Mouse (Mus musculus): ENCODE data around the gene Tgfbrap1. TPM values are rescaled to one million over a fixed set of nuclear protein-coding genes. Genes with fewer than 3 reads are reported as not detected.
"Not testable (repeated sequence)": the region's sequence is repeated elsewhere in the genome, so short reads cannot be mapped to it uniquely, and the experiment has no call there.

Gene Tgfbrap1
- polyA plus RNA-seq, 1 experiment from 2014 or later: 13.2 TPM

DNA sequence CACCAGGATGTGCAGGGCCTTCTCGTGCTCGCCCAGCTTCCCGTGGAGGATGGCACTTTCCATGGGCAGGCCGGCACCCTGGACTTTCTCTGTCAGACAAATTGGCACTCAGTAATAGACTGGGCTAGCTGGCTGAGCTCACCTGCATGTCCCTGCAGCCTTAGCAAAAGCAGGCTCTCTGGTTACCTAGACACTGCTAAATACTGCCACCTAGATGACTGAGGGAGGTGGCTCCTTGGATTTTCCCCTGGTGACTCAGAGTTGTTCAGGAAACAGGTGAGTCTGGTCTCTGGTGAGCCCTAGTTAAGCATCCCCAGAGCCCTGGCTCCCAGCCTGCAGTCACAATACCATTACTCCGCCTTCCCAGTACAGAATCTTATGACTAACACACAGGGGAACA lies 46.5 kb downstream of the Tgfbrap1 start:
- H3K9me3 ChIP-seq: no peaks in the 10 kb centered on the region
- no peak overlapping the region for H3K27ac ChIP-seq
- peaks cover 75% of the 10 kb centered on the region for H3K36me3 ChIP-seq (replicated peaks)
- no peaks in the 10 kb centered on the region for H3K4me1 ChIP-seq
- WGBS: 97% methylated on average over 5 of the region's 5 CpGs
- no peak overlapping the region for H3K4me3 ChIP-seq
- H3K27me3 ChIP-seq (ENCODE audit: poor library complexity, severe bottlenecking): no peaks in the 10 kb centered on the region
- no peak for DNase-seq (ENCODE audit: extremely low spot score, low spot score)

DNA sequence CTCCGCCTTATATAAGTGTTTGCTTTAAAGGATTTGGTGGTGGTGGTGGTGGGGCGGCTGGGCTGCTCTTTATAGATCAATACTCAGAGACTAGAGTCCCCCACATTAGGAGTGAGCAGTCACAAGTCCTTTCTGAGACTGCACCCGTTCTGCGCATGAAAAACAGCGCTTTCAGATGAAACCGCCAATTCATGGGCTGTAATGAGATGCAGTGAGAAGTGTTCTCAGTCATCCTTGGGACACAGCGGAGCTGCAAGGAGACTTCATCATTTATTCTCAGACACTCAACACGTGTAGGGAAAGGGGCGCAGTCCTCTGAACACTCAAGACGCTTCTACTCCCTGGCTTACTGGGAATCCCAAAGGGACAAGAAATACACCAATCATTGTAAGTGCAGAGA lies 50.6 kb downstream of the Tgfbrap1 start:
- Histone ChIP-seq H3K4me1 (0 out of 2 replicates have a peak, but pooled peaks cover 8% of the 10 kb centered on the region), H3K36me3 (replicated peaks) (peaks cover 41% of the 10 kb centered on the region), H3K27ac (no peak overlapping the region), H3K9me3 (no peaks in the 10 kb centered on the region), H3K27me3 (ENCODE audit: poor library complexity, severe bottlenecking) (no peaks in the 10 kb centered on the region), H3K4me3 (no peak overlapping the region)
- 90% methylated on average over 10 of the region's 10 CpGs for WGBS
- no peak for DNase-seq (ENCODE audit: extremely low spot score, low spot score)

DNA sequence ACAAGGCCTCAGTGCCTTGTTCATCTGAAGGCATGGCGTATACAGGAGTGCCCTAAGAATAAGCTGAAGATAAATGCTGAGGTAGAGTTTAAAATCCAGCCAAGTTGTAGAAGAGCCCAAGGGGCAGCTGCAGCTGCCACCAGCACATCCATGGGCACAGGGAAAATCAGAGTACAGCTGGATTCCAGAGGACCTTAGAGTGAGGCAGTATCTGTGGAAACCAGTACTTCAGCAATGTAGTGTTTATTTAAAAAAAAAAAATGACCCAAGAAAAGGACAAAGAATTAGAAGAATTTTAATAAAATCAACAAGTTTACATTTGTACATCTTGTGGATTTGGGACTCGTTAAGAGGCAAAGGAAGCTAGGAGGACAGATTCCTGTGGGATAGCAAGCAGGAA lies 51.4 kb downstream of the Tgfbrap1 start:
- 0 out of 2 replicates have a peak, but pooled peaks cover 8% of the 10 kb centered on the region for H3K4me1 ChIP-seq
- H3K9me3 ChIP-seq: no peaks in the 10 kb centered on the region
- no peak overlapping the region for H3K4me3 ChIP-seq
- no peak overlapping the region for H3K27ac ChIP-seq
- H3K27me3 ChIP-seq (ENCODE audit: poor library complexity, severe bottlenecking): no peaks in the 10 kb centered on the region
- WGBS: 90% methylated on average over 2 of the region's 2 CpGs
- H3K36me3 ChIP-seq (replicated peaks): peaks cover 36% of the 10 kb centered on the region
- DNase-seq (ENCODE audit: extremely low spot score, low spot score): no peak

DNA sequence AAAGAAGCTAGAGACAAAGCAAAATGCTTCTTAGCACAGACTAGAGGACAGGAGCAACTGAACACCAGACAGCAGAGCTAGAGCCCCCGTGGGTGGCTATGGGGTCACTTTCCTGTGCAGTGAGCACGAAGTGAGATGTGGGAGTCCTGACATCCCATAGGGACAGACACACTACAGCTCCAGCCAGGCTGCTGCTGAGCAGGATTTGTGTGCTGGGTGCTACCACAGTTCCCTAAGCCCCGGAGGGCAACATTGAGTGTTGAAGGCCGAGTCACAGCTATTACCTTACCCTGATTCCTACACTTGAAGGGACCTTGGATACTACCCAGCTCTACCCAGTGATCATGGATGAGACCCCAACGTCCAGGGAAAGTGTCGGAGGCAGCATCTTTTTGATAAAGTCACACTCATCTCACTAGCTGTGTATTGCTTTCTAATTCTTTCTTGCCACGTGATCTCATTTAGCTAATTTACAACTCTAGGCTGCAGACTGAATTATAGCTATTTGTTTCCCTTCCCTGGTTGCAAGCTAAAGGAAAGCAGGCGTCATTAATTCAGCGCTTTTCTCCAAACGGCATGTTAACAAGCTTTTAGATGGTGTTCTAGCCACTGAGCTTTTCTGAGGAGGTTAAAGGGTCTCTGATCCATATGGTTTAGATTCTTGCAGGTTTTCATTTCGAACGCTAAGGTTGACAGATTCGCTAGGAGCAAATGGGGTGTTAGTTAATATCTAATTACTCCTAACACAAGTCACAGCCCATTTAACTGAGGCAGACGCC lies 53.0 kb downstream of the Tgfbrap1 start:
- no peak for DNase-seq (ENCODE audit: extremely low spot score, low spot score)
- 75% methylated on average over 14 of the region's 14 CpGs for WGBS
- H3K36me3 ChIP-seq (replicated peaks): peaks cover 20% of the 10 kb centered on the region
- H3K4me1 ChIP-seq: 0 out of 2 replicates have a peak, but pooled peaks cover 8% of the 10 kb centered on the region
- no peak overlapping the region for H3K27ac ChIP-seq
- H3K4me3 ChIP-seq: no peak overlapping the region
- no peaks in the 10 kb centered on the region for H3K9me3 ChIP-seq
- no peaks in the 10 kb centered on the region for H3K27me3 ChIP-seq (ENCODE audit: poor library complexity, severe bottlenecking)

DNA sequence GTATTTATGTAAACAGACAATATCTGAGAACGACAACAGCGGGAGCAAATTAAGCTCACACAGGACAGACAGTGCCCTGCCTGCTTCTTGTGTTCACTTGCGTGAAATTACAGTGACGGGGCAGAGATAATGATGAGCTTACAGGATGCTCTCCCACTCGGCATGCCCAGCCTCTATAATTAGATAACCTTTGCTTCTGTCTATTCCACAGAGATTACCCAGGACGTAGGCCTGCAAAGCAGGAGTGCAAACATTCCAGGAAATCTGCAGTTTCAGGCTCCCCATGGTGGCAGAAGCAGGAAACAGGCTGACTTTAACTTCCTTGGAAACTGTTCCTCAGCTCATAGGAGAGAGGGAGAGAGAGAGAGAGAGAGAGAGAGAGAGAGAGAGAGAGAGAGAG lies 56.2 kb downstream of the Tgfbrap1 start:
- no peak overlapping the region for H3K4me3 ChIP-seq
- WGBS: 74% methylated on average over 6 of the region's 6 CpGs
- 0 out of 2 replicates have a peak, but pooled peaks cover 8% of the 10 kb centered on the region for H3K4me1 ChIP-seq
- no peaks in the 10 kb centered on the region for H3K36me3 ChIP-seq (replicated peaks)
- H3K9me3 ChIP-seq: no peaks in the 10 kb centered on the region
- no peak for DNase-seq (ENCODE audit: extremely low spot score, low spot score)
- H3K27ac ChIP-seq: no peak overlapping the region
- H3K27me3 ChIP-seq (ENCODE audit: poor library complexity, severe bottlenecking): no peaks in the 10 kb centered on the region

DNA sequence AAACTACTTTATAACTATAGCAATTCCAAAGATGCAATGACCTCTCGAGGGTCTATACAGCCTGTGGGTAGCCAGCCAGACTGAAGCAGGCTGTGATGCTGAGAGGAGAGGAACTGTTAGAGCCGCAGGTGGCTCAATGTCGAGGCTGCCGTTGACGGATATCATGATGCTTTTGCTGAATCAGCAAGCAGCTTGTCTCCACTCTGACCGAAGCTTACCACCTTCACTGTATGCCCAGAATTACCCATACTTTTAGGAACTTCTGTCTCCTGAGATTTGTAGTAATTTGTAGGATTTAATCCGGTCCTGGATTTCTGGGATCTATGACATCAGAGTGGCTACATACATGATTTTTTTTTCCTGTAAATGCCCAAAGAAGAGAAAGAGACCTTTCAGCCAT lies 62.4 kb downstream of the Tgfbrap1 start:
- H3K4me1 ChIP-seq: no peaks in the 10 kb centered on the region
- no peaks in the 10 kb centered on the region for H3K36me3 ChIP-seq (replicated peaks)
- H3K27me3 ChIP-seq (ENCODE audit: poor library complexity, severe bottlenecking): no peaks in the 10 kb centered on the region
- DNase-seq (ENCODE audit: extremely low spot score, low spot score): no peak
- no peak overlapping the region for H3K27ac ChIP-seq
- H3K4me3 ChIP-seq: no peak overlapping the region
- no peaks in the 10 kb centered on the region for H3K9me3 ChIP-seq
- WGBS: 90% methylated on average over 7 of the region's 7 CpGs

DNA sequence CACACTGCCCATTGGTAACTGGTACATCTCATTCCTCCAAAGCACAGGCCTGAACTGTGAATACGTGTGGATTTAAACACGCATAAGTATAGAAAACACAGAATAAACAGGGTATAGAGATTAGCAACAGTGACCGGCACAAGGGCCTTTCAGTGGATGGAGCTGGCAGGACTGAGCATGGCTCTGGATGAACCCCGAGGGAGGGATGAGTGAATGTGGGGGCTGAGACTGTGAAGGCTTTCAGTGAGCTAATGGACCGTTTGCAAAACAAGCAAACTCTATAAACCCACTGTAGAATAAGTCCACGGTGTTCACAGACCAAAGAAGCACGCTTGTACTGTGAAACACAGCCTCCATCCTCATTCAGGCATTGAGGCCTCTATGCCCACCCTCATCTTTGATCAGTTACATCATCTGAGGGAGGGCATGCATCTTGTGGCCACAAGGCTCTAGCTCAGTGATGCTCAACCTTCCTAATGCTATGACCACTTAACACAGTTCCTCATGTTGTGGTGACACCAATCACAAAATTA lies 83.2 kb downstream of the Tgfbrap1 start:
- H3K36me3 ChIP-seq (replicated peaks); DNase-seq (ENCODE audit: extremely low spot score, low spot score); H3K27me3 ChIP-seq (ENCODE audit: poor library complexity, severe bottlenecking); H3K27ac ChIP-seq; H3K9me3 ChIP-seq; H3K4me3 ChIP-seq: not testable (repeated sequence)
- H3K4me1 ChIP-seq: peaks cover 11% of the 10 kb centered on the region
- WGBS: 94% methylated on average over 7 of the region's 7 CpGs

DNA sequence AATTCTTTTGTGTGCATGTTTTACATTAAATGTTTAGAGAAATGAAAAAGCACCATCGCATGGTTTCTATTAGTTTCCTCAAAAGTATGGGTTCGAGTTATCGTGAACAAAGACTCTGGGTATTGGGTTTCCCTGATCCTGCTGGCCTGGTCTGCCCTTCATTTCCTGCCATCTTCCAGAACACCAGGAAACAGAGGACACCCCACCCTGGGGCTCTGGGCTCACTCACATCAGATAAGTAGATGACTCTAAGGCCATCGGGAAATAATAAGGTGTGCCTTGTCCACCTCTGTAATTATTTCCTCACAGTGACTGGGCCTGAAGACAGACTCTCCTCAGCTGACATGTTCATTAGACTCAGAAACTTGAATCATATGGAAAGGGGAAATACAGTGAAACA lies 88.0 kb downstream of the Tgfbrap1 start:
- no peak overlapping the region for H3K27ac ChIP-seq
- no peaks in the 10 kb centered on the region for H3K9me3 ChIP-seq
- no peaks in the 10 kb centered on the region for H3K36me3 ChIP-seq (replicated peaks)
- 72% methylated on average over 4 of the region's 4 CpGs for WGBS
- peaks cover 13% of the 10 kb centered on the region for H3K4me1 ChIP-seq
- no peaks in the 10 kb centered on the region for H3K27me3 ChIP-seq (ENCODE audit: poor library complexity, severe bottlenecking)
- no peak for DNase-seq (ENCODE audit: extremely low spot score, low spot score)
- no peak overlapping the region for H3K4me3 ChIP-seq

DNA sequence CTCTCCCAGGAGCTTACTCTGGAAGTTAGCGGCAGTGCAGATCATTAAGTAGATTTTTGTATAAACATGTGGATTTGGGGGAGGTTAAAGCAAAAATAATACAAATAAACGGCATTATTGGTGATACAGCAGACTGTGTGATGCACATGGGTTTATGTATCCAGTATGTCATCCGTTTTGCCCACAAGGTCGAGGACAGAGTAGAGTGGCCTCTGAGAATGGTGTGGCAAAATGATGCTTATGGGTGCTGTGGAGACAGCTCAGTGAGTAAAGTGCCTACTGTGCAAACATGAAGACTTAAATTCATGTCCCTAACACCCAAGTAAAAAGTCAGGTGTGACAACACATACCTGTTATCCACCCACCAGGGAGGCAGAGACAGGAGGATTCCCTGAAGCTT lies 91.9 kb downstream of the Tgfbrap1 start:
- H3K27ac ChIP-seq: peak overlapping the region; percentile 68
- peak overlapping the region; percentile 28; the same call in 1 of the 2 replicates for H3K4me3 ChIP-seq
- 83% methylated on average over 4 of the region's 4 CpGs for WGBS

DNA sequence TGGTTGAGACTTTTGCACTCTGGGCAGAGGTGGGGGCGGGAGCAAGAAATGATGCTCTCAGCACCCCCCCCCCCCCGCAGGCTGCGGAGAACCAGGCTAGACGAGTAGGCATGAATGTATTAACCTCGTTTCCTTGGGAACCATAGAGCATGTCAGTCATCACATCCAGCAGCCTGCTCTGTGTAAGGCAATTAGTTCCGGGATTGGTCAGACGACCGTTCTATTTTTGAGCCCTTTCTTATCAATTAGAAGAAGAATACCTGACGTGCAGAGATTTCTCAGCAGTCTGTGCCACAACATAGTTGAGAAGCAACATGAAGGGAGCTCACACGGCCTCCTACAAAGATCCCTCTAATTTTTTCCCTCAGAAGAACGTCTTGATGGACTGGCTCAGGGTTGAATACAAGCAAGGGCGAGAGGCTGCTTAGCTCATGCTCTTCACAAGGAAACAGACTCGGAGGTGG lies 92.4 kb downstream of the Tgfbrap1 start:
- Histone ChIP-seq H3K9me3 (0 out of 2 replicates have a peak, but pooled peaks cover 3% of the 10 kb centered on the region), H3K4me3 (peak overlapping the region; percentile 28; the same call in 1 of the 2 replicates), H3K36me3 (replicated peaks) (no peaks in the 10 kb centered on the region), H3K27ac (peak overlapping the region; percentile 68), H3K27me3 (ENCODE audit: poor library complexity, severe bottlenecking) (no peaks in the 10 kb centered on the region), H3K4me1 (peaks cover 16% of the 10 kb centered on the region)
- peak; percentile 44 for DNase-seq (ENCODE audit: extremely low spot score, low spot score)
- WGBS: 47% methylated on average over 13 of the region's 13 CpGs

More for the DNA sequence above, 91.9 kb downstream of the Tgfbrap1 start:
- Histone ChIP-seq H3K36me3 (replicated peaks) (no peaks in the 10 kb centered on the region), H3K27me3 (ENCODE audit: poor library complexity, severe bottlenecking) (no peaks in the 10 kb centered on the region), H3K4me1 (peaks cover 16% of the 10 kb centered on the region), H3K9me3 (0 out of 2 replicates have a peak, but pooled peaks cover 3% of the 10 kb centered on the region)
- no peak for DNase-seq (ENCODE audit: extremely low spot score, low spot score)

Small RNA genes lying within 50 kb of the gene (microRNA-seq; reads per million reads assigned to microRNA genes)
- gene Gm24001: not detected

Other genes with a start within 250 kb of the Tgfbrap1 start
- gene Mrps9, start 247.4 kb downstream of the Tgfbrap1 start, polyA plus RNA-seq (2016; fragmentation: Nextera tagmentation; extraction: Ambion mirVana): 60.2 and 63.6 TPM in 2 replicates
- 12.6 and 13.5 TPM in 2 replicates for gene Gpr45, start 145.8 kb downstream of the Tgfbrap1 start, polyA plus RNA-seq (2016; fragmentation: Nextera tagmentation; extraction: Ambion mirVana)
- gene AI597479, start 73 bp upstream of the Tgfbrap1 start, polyA plus RNA-seq (2016; fragmentation: Nextera tagmentation; extraction: Ambion mirVana): 40.5 and 44.1 TPM in 2 replicates
- gene Fhl2, start 98.3 kb upstream of the Tgfbrap1 start, polyA plus RNA-seq (2016; fragmentation: Nextera tagmentation; extraction: Ambion mirVana): 4.6 and 4.7 TPM in 2 replicates